Mouse (Mus musculus) MEL (cell line): ENCODE measurements around the gene Dscam. TPM values are rescaled to one million over a fixed set of nuclear protein-coding genes. Genes with fewer than 3 reads are reported as not detected.

Experiments
- DNase-seq: peaks from one replicate; pipeline ENCODE4 v3.0.0; 2011; ENCODE audit warnings: low read depth, low spot score
- H3K27ac ChIP-seq: 2 replicates; pipeline ENCODE4 v1.5.1; 2012; ENCODE audit warnings: low read depth, mild to moderate bottlenecking, control low read depth, low read length, moderate library complexity; ENCODE audit not compliant: control insufficient read depth
- H3K27me3 ChIP-seq, 2 experiments: fragments of 150-350 bp in 1 of 2; sonication (generic) in 1 of 2; 2 replicates each; pipeline ENCODE4 v1.6.1; 2012; ENCODE audit warnings: low read length in 2 of 2, mild to moderate bottlenecking in 2 of 2, improper control_type of control experiment in 1 of 2, moderate library complexity in 1 of 2; ENCODE audit not compliant: insufficient read depth in 2 of 2, control insufficient read depth in 1 of 2
- H3K36me3 ChIP-seq, 2 experiments: 2 replicates each; pipeline ENCODE4 v1.6.1; 2012 to 2014; ENCODE audit warnings: low read length in 2 of 2, improper control_type of control experiment in 1 of 2, inconsistent platforms in 1 of 2, mild to moderate bottlenecking in 1 of 2; ENCODE audit not compliant: insufficient read depth in 2 of 2, control insufficient read depth in 1 of 2
- H3K4me1 ChIP-seq, 2 experiments: fragments of 150-350 bp in 1 of 2; sonication (generic) in 1 of 2; 2 replicates each; pipeline ENCODE4 v1.6.1; 2012; ENCODE audit warnings: low read length in 2 of 2, improper control_type of control experiment in 1 of 2, mild to moderate bottlenecking in 1 of 2; ENCODE audit not compliant: insufficient read depth in 2 of 2, control insufficient read depth in 1 of 2
- H3K4me3 ChIP-seq, 2 experiments: fragments of 150-350 bp in 1 of 2; sonication (generic) in 1 of 2; 2 replicates each; pipeline ENCODE4 v1.5.1; 2012; ENCODE audit warnings: low read depth in 2 of 2, low read length in 2 of 2, mild to moderate bottlenecking in 2 of 2, moderate library complexity in 2 of 2, control low read depth in 1 of 2, improper control_type of control experiment in 1 of 2; ENCODE audit not compliant: control insufficient read depth in 1 of 2, insufficient read depth in 1 of 2
- H3K79me2 ChIP-seq: 2 replicates; pipeline ENCODE4 v1.6.1; 2012; ENCODE audit warnings: mild to moderate bottlenecking, low read length, moderate library complexity; ENCODE audit not compliant: control insufficient read depth, poor library complexity, insufficient read depth
- H3K9ac ChIP-seq: 2 replicates; pipeline ENCODE4 v1.6.1; 2012; ENCODE audit warnings: low read depth, mild to moderate bottlenecking, control low read depth, low read length, moderate library complexity; ENCODE audit not compliant: control insufficient read depth, poor library complexity, severe bottlenecking
- H3K9me3 ChIP-seq: fragments of 150-350 bp; sonication (generic); replicated peaks from 2 replicates; pipeline ENCODE4 v1.6.1; 2012; ENCODE audit warnings: mild to moderate bottlenecking, low read length, improper control_type of control experiment, moderate library complexity; ENCODE audit not compliant: insufficient read depth
- BHLHE40 ChIP-seq: IDR thresholded peaks from 2 replicates; pipeline ENCODE4 v1.6.1; 2012; ENCODE audit warnings: low read depth, mild to moderate bottlenecking, inconsistent platforms, low read length, improper control_type of control experiment, borderline replicate concordance
- CHD2 ChIP-seq: IDR thresholded peaks from 2 replicates; pipeline ENCODE4 v1.6.1; 2011; ENCODE audit warnings: low read length, improper control_type of control experiment
- CTCF ChIP-seq, 3 experiments: IDR thresholded peaks in 2 of 3; conservative IDR thresholded peaks in 1 of 3; 2 replicates each; pipeline ENCODE4 v1.5.1; 2011 to 2012; ENCODE audit warnings: low read length in 3 of 3, low read depth in 2 of 3, mild to moderate bottlenecking in 2 of 3, improper control_type of control experiment in 1 of 3, inconsistent platforms in 1 of 3, mixed read lengths in 1 of 3, moderate library complexity in 1 of 3; ENCODE audit not compliant: control insufficient read depth in 1 of 3, insufficient read depth in 1 of 3, poor library complexity in 1 of 3, severe bottlenecking in 1 of 3
- E2F4 ChIP-seq: IDR thresholded peaks from 2 replicates; pipeline ENCODE4 v1.6.1; 2011; ENCODE audit warnings: low read depth, low read length, improper control_type of control experiment, borderline replicate concordance
- ELF1 ChIP-seq: IDR thresholded peaks from 2 replicates; pipeline ENCODE4 v1.6.1; 2014; ENCODE audit warnings: low read depth, mild to moderate bottlenecking, inconsistent platforms, low read length, improper control_type of control experiment, moderate library complexity
- EP300 ChIP-seq, 2 experiments: IDR thresholded peaks; 2 replicates each; pipeline ENCODE4 v1.6.1; 2011; ENCODE audit warnings: improper control_type of control experiment in 2 of 2, low read length in 2 of 2, low read depth in 1 of 2, mild to moderate bottlenecking in 1 of 2
- ETS1 ChIP-seq: IDR thresholded peaks from 2 replicates; pipeline ENCODE4 v1.6.1; 2012; ENCODE audit warnings: low read depth, mild to moderate bottlenecking, inconsistent platforms, low read length, improper control_type of control experiment, moderate library complexity
- GATA1 ChIP-seq: IDR thresholded peaks from 2 replicates; pipeline ENCODE4 v1.6.1; 2011; ENCODE audit warnings: low read depth, low read length, improper control_type of control experiment
- KAT2A ChIP-seq: conservative IDR thresholded peaks from 2 replicates; pipeline ENCODE4 v1.6.1; 2012; ENCODE audit warnings: low read depth, low read length, improper control_type of control experiment, inconsistent platforms
- MAFK ChIP-seq: IDR thresholded peaks from 2 replicates; pipeline ENCODE4 v1.6.1; 2011; ENCODE audit warnings: low read depth, mild to moderate bottlenecking, low read length, improper control_type of control experiment, borderline replicate concordance
- MAX ChIP-seq: IDR thresholded peaks from 2 replicates; pipeline ENCODE4 v1.6.1; 2011; ENCODE audit warnings: low read length, improper control_type of control experiment
- MAZ ChIP-seq: IDR thresholded peaks from 2 replicates; pipeline ENCODE4 v1.6.1; 2012; ENCODE audit warnings: low read depth, mild to moderate bottlenecking, inconsistent platforms, low read length, improper control_type of control experiment
- MYB ChIP-seq: IDR thresholded peaks from 2 replicates; pipeline ENCODE4 v1.6.1; 2011; ENCODE audit warnings: mild to moderate bottlenecking, low read depth, low read length, improper control_type of control experiment
- MYC ChIP-seq: IDR thresholded peaks from 2 replicates; pipeline ENCODE4 v1.6.1; 2011; ENCODE audit warnings: low read depth, mild to moderate bottlenecking, low read length, improper control_type of control experiment, moderate library complexity
- POLR2AphosphoS2 ChIP-seq: IDR thresholded peaks from 2 replicates; pipeline ENCODE4 v1.6.1; 2011; ENCODE audit warnings: low read length, improper control_type of control experiment
- POLR2AphosphoS5 ChIP-seq: IDR thresholded peaks from 2 replicates; pipeline ENCODE4 v1.6.1; 2012; ENCODE audit warnings: low read depth, borderline replicate concordance, mild to moderate bottlenecking, inconsistent platforms, low read length, moderate library complexity, mixed read lengths
- RCOR1 ChIP-seq: IDR thresholded peaks from 2 replicates; pipeline ENCODE4 v1.6.1; 2012; ENCODE audit warnings: low read depth, mild to moderate bottlenecking, inconsistent platforms, low read length, improper control_type of control experiment
- SIN3A ChIP-seq: IDR thresholded peaks from 2 replicates; pipeline ENCODE4 v1.6.1; 2012; ENCODE audit warnings: low read length, improper control_type of control experiment, inconsistent platforms
- SMC3 ChIP-seq: IDR thresholded peaks from 2 replicates; pipeline ENCODE4 v1.6.1; 2011; ENCODE audit warnings: low read depth, low read length, improper control_type of control experiment
- TAL1 ChIP-seq: IDR thresholded peaks from 2 replicates; pipeline ENCODE4 v1.6.1; 2012; ENCODE audit warnings: mild to moderate bottlenecking, inconsistent platforms, low read length, moderate library complexity, mixed read lengths
- TBP ChIP-seq: IDR thresholded peaks from 2 replicates; pipeline ENCODE4 v1.8.0; 2011; ENCODE audit warnings: low read depth, low read length, improper control_type of control experiment
- TCF12 ChIP-seq: IDR thresholded peaks from 2 replicates; pipeline ENCODE4 v1.6.1; 2014; ENCODE audit warnings: low read depth, mild to moderate bottlenecking, inconsistent platforms, low read length, improper control_type of control experiment, moderate library complexity
- UBTF ChIP-seq: IDR thresholded peaks from 2 replicates; pipeline ENCODE4 v1.6.1; 2012; ENCODE audit warnings: low read depth, mild to moderate bottlenecking, inconsistent platforms, low read length, improper control_type of control experiment, moderate library complexity, borderline replicate concordance; ENCODE audit not compliant: insufficient read depth
- USF1 ChIP-seq: IDR thresholded peaks from 2 replicates; pipeline ENCODE4 v1.6.1; 2014; ENCODE audit warnings: low read depth, mild to moderate bottlenecking, inconsistent platforms, low read length, improper control_type of control experiment, moderate library complexity
- USF2 ChIP-seq, 2 experiments: IDR thresholded peaks; 2 replicates each; pipeline ENCODE4 v1.6.1; 2011 to 2012; ENCODE audit warnings: improper control_type of control experiment in 2 of 2, low read length in 2 of 2, borderline replicate concordance in 1 of 2, inconsistent platforms in 1 of 2, low read depth in 1 of 2, mild to moderate bottlenecking in 1 of 2; ENCODE audit not compliant: insufficient read depth in 1 of 2
- ZC3H11A ChIP-seq: IDR thresholded peaks from 2 replicates; pipeline ENCODE4 v1.6.1; 2012; ENCODE audit warnings: low read depth, mild to moderate bottlenecking, inconsistent platforms, low read length, improper control_type of control experiment
- ZKSCAN1 ChIP-seq: IDR thresholded peaks from 2 replicates; pipeline ENCODE4 v1.6.1; 2012; ENCODE audit warnings: low read depth, mild to moderate bottlenecking, inconsistent platforms, low read length, improper control_type of control experiment, moderate library complexity
- ZMIZ1 ChIP-seq: IDR thresholded peaks from 2 replicates; pipeline ENCODE4 v1.6.1; 2012; ENCODE audit warnings: low read depth, mild to moderate bottlenecking, inconsistent platforms, low read length, improper control_type of control experiment, moderate library complexity
- polyA plus RNA-seq, 2 experiments: library from polyadenylated mRNA; stranded (reverse) in 1 of 2; unstranded in 1 of 2; fragments of >175 nt in 1 of 2; fragments of >200 nt in 1 of 2; gene quantifications; 2 replicates each; pipeline versions ENCODE4 v1.2.1 to v1.2.4; 2012; ENCODE audit warnings: low replicate concordance in 2 of 2, low read depth in 1 of 2; ENCODE audit not compliant: insufficient read length in 2 of 2, insufficient read depth in 1 of 2, missing spikeins in 1 of 2
- total RNA-seq: library from RNA; depleted of rRNA; stranded (reverse); fragments of 300-350 nt; gene quantifications from 2 replicates; pipeline ENCODE4 v1.2.3, GENCODE M21; 2012

The Dscam gene
- total and polyA plus RNA-seq, 3 experiments: not detected

DNA sequence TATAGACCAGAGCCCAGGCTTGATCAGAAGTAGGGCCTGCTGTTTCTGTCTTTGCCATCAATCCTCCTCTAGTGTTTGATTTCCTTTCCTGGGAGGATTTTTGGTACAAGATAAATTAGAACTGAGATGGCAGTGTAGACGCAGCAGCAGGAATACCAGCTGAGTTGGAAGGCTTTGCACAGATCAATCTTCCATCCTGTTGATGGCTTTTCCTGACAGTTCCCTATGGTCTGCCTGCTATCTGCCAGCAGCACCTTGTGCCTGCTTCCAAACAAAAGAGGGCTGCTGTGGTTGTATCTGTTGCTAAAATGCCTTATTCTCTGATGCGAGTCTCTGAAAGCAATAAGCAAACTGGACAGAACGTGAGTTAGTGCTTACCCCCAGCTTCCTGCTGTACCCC is 402.6 kb downstream of the Dscam start:
- Histone ChIP-seq H3K27ac (no peak overlapping the region), H3K27me3 (no peaks in the 10 kb centered on the region), H3K79me2 (no peaks in the 10 kb centered on the region), H3K4me1 (no peaks in the 10 kb centered on the region), H3K9ac (no peak overlapping the region), H3K9me3 (no peaks in the 10 kb centered on the region), H3K4me3 (no peak overlapping the region), H3K36me3 (no peaks in the 10 kb centered on the region)
- TF ChIP-seq CHD2: no peak
- no peak for TF ChIP-seq POLR2AphosphoS2
- TF ChIP-seq CTCF (IDR thresholded peaks at IDR 0.05 in 2 of 3, conservative IDR thresholded peaks at IDR 0.05 in 1 of 3; ENCODE audit: control insufficient read depth in 1 of 3, insufficient read depth in 1 of 3, low read depth in 2 of 3, low read length in 3 of 3, poor library complexity in 1 of 3, severe bottlenecking in 1 of 3): no peak
- TF ChIP-seq EP300 (IDR thresholded peaks at IDR 0.05; ENCODE audit: low read depth in 1 of 2, low read length in 2 of 2): no peak
- TF ChIP-seq ELF1: no peak
- TF ChIP-seq KAT2A: no peak
- no peak for TF ChIP-seq RCOR1
- TF ChIP-seq TCF12: no peak
- no peak for TF ChIP-seq USF2 (IDR thresholded peaks at IDR 0.05; ENCODE audit: borderline replicate concordance in 1 of 2, insufficient read depth in 1 of 2, low read depth in 1 of 2, low read length in 2 of 2)
- TF ChIP-seq ZC3H11A: no peak
- no peak for TF ChIP-seq E2F4
- TF ChIP-seq UBTF: no peak
- TF ChIP-seq TAL1: no peak
- TF ChIP-seq ZKSCAN1: no peak
- no peak for TF ChIP-seq MAZ
- TF ChIP-seq POLR2AphosphoS5: no peak
- TF ChIP-seq TBP: no peak
- TF ChIP-seq SMC3: no peak
- DNase-seq: no peak

DNA sequence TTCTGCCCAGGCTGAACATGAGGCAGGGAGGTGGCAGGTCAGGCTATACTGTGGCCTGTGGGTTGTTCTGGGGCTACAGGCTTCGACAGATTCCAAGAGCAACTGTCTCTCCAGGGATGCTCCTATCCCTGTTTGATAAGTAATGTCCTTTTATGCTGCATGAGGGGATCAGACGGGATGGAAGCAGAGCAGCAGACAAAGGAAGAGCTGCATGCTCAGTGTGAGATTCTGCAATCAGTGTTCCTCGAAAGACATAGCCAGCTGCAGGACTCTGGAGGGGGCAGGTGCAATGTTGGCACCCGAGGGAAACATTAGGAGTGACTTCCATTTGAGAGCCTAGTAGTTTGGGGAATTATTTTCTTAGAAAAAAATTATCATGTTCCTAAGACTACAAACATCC is 403.0 kb downstream of the Dscam start:
- Histone ChIP-seq H3K36me3 (no peaks in the 10 kb centered on the region), H3K27me3 (no peaks in the 10 kb centered on the region), H3K27ac (no peak overlapping the region), H3K9me3 (no peaks in the 10 kb centered on the region), H3K79me2 (no peaks in the 10 kb centered on the region), H3K4me3 (no peak overlapping the region), H3K9ac (no peak overlapping the region), H3K4me1 (no peaks in the 10 kb centered on the region)
- DNase-seq: no peak
- no peak for TF ChIP-seq E2F4
- no peak for TF ChIP-seq GATA1
- no peak for TF ChIP-seq CHD2
- TF ChIP-seq MYC: no peak
- no peak for TF ChIP-seq ETS1
- no peak for TF ChIP-seq SIN3A
- no peak for TF ChIP-seq USF1
- TF ChIP-seq MAFK: no peak
- TF ChIP-seq ZMIZ1: no peak
- TF ChIP-seq UBTF: no peak
- no peak for TF ChIP-seq SMC3
- no peak for TF ChIP-seq MAX
- no peak for TF ChIP-seq BHLHE40
- TF ChIP-seq MYB: no peak
- TF ChIP-seq TCF12: no peak
- TF ChIP-seq ZKSCAN1: no peak
